Mouse (Mus musculus): ENCODE measurements around the gene Asap3.

Asap3 gene

GRCm38 (mm10) chr4:136180408-136181330 is 25.5 kb upstream of the Asap3 start:
- no peak for DNase-seq (ENCODE audit: low read depth, low spot score)

- DNase-seq (ENCODE audit: low read depth, low spot score) = no peak
These were observed 24.8 kb upstream of the Asap3 start for GRCm38 (mm10) chr4:136181367-136181766.

- DNase-seq (ENCODE audit: low read depth, low spot score) = no peak
These were observed 20.8 kb upstream of the Asap3 start for GRCm38 (mm10) chr4:136185375-136185774.

GRCm38 (mm10) chr4:136186315-136186714 is 19.9 kb upstream of the Asap3 start:
- DNase-seq (ENCODE audit: low read depth, low spot score) = no peak

- DNase-seq (ENCODE audit: low read depth, low spot score) = no peak
These were observed 19.3 kb upstream of the Asap3 start for GRCm38 (mm10) chr4:136186739-136187472.

GRCm38 (mm10) chr4:136188973-136189737 is 17.0 kb upstream of the Asap3 start:
- DNase-seq (ENCODE audit: low read depth, low spot score) = no peak

- DNase-seq (ENCODE audit: low read depth, low spot score) = no peak
These were observed 16.3 kb upstream of the Asap3 start for GRCm38 (mm10) chr4:136189912-136190311.

- no peak for DNase-seq (ENCODE audit: low read depth, low spot score)
These were observed 12.6 kb upstream of the Asap3 start for GRCm38 (mm10) chr4:136193571-136193970.

GRCm38 (mm10) chr4:136195029-136195428 is 11.1 kb upstream of the Asap3 start:
- no peak for DNase-seq (ENCODE audit: low read depth, low spot score)

GRCm38 (mm10) chr4:136195629-136196028 is 10.5 kb upstream of the Asap3 start:
- DNase-seq (ENCODE audit: low read depth, low spot score) = no peak

- DNase-seq (ENCODE audit: low read depth, low spot score) = no peak
These were observed 10.0 kb upstream of the Asap3 start for GRCm38 (mm10) chr4:136196201-136196600.

- DNase-seq (ENCODE audit: low read depth, low spot score) = no peak
These were observed 7.3 kb upstream of the Asap3 start for GRCm38 (mm10) chr4:136198846-136199245.

- no peak for DNase-seq (ENCODE audit: low read depth, low spot score)
These were observed 6.4 kb upstream of the Asap3 start for GRCm38 (mm10) chr4:136199562-136200292.

GRCm38 (mm10) chr4:136202509-136202908 is 3.7 kb upstream of the Asap3 start:
- peak; percentile 65 for DNase-seq (ENCODE audit: low read depth, low spot score)

- DNase-seq (ENCODE audit: low read depth, low spot score) = no peak
These were observed 1.4 kb upstream of the Asap3 start for GRCm38 (mm10) chr4:136204775-136205174.

GRCm38 (mm10) chr4:136206943-136207342 is 778 bp downstream of the Asap3 start:
- DNase-seq (ENCODE audit: low read depth, low spot score) = no peak

GRCm38 (mm10) chr4:136210931-136211330 is 4.8 kb downstream of the Asap3 start:
- DNase-seq (ENCODE audit: low read depth, low spot score) = no peak

GRCm38 (mm10) chr4:136213629-136214028 is 7.5 kb downstream of the Asap3 start:
- DNase-seq (ENCODE audit: low read depth, low spot score) = no peak

GRCm38 (mm10) chr4:136214828-136215227 is 8.7 kb downstream of the Asap3 start:
- DNase-seq (ENCODE audit: low read depth, low spot score) = no peak

- no peak for DNase-seq (ENCODE audit: low read depth, low spot score)
These were observed 9.4 kb downstream of the Asap3 start for GRCm38 (mm10) chr4:136215576-136215975.

- no peak for DNase-seq (ENCODE audit: low read depth, low spot score)
These were observed 10.9 kb downstream of the Asap3 start for GRCm38 (mm10) chr4:136217063-136217462.
